Mouse (Mus musculus) retina, postnatal 7 days (tissue): ENCODE data around the gene Ntm.
A peak's percentile ranks its signal among the peaks of the same experiment; 100 is the strongest.

Experiments used
- DNase-seq: peaks from one replicate; pipeline ENCODE4 v3.0.0-alpha.2; 2012; ENCODE audit warnings: low read depth, low spot score

Gene Ntm

GRCm38 (mm10) chr9:29586381-29586770, 376.6 kb downstream of the Ntm start:
- DNase-seq = no peak

- peak; percentile 61 for DNase-seq
These were observed 377.1 kb downstream of the Ntm start for GRCm38 (mm10) chr9:29585746-29586380.

DNA sequence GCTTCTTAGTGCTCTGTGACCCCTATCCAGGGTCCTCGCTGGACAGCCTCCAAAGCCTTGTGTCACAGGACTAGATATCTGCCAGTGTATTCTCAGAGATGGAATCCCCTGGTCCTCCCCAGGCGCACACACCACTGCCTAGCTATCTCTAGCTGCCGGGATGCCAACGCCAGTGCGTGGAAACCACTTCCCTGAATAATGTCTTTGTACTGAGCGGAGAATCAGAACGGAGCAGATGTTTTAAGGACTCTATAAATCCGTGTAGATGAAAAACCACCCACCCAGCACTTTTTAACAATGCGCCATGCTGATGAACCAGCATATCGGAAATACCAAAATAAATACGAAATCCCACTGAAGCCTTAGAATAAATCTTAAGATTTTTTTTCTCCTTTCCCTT, 384.7 kb downstream of the Ntm start:
- no peak for DNase-seq

- no peak for DNase-seq
These were observed 386.8 kb downstream of the Ntm start for GRCm38 (mm10) chr9:29576051-29576533.

DNA sequence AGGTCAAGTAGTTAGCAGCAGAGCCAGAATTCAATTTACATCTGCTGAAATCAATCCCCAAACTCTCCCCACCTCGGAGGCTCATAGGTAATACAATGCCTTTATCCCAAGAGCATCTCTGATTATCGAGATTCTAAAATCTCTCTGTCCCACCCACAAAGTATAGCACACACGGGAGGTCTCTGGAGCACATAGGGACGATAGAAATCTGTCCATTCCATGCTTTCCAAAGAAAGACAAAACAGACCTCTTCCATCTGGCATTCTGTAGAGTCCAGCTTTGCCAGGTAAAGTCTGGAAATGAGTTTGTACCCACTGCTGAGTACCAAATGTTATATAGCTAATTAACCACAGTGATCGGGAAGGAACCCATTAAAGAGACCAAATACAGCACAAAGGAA, 388.4 kb downstream of the Ntm start:
- no peak for DNase-seq

- DNase-seq = no peak
These were observed 394.4 kb downstream of the Ntm start for GRCm38 (mm10) chr9:29568571-29568970.

DNA sequence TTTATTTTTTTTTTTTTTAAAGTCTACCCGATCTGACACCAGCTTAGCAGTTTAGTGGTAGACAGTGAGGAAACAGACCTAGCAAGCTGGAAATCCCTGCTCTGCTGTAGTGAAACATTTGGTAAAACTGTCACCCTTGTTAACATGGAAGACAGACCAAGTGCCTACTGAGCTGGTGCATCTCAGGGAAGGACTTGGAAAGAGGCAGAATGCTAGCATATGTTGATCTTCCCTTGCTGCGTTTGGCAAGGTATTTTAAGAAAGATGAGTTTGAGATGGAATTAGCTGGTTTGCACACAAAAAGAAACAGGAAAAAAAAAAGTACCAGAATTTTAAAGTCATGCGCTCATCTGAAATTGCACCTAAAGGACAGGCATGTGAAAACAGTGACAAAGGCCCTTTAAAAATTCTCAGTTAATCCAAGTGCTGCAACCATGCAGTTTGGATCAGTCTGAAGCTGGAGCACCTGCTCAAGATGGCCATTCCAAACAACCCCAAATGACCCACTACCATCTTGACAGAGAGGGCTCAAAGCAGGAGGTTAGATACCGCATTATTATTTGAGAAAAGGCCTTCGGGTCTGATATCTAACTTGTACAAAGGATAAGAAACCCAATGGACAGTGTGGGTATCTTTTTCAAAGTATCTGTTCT, 400.4 kb downstream of the Ntm start:
- no peak for DNase-seq

DNA sequence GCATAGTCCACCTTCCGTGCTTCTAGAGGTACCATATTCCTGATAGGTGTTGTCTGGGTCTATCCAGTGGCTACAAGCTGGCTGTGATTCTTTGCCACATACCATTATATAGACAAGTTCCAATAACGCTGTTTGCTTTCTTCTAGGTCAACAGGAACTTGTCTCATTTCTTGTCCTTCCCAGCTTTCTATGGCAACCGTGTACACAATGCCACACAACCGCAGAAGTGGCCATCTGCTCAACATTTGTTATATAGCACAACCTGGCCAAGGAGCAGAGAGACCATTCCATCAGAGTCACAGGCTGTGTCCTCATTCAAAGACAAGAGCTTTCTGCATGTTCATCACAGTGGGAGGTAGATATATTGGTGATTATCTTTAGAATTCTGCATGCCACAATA, 404.0 kb downstream of the Ntm start:
- no peak for DNase-seq

- no peak for DNase-seq
These were observed 412.4 kb downstream of the Ntm start for GRCm38 (mm10) chr9:29550582-29550981.

DNA sequence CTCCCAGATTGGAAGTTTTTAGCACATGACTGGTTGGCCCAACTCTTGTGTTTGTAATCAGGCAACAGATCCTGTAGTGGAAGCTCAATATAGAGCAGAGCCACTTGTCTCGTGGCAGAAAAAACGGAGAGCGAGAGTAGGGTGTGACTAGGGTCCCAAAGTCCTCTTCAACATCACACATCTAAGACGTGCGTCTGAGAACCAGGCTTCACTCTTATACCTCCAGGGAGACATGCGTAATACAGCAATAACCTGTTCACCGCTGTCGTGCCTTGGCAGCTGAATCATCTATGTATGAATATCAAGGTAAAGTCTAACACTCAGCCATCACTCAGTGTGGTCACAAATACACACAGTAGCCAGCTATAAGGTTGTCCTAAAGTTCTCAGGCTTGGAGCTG, 412.8 kb downstream of the Ntm start:
- DNase-seq = no peak

DNA sequence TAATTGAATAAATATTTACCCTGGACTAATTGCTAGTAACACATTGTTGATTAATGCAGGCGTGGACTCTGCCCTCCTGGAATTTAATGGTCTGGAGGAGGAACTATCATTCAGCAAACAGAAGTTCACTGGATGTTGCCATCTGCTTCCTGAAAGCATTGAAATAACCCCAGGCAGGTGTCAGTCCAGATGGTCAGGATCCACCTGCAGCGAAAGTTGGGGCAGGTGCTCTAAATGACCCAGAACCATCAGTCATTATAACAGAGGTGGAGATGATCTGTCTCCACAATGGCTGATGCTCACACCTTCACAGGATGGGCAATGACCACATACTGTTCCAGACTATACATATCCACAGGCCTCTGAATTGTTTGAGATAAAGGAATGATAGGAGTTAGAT, 426.5 kb downstream of the Ntm start:
- DNase-seq = no peak

DNA sequence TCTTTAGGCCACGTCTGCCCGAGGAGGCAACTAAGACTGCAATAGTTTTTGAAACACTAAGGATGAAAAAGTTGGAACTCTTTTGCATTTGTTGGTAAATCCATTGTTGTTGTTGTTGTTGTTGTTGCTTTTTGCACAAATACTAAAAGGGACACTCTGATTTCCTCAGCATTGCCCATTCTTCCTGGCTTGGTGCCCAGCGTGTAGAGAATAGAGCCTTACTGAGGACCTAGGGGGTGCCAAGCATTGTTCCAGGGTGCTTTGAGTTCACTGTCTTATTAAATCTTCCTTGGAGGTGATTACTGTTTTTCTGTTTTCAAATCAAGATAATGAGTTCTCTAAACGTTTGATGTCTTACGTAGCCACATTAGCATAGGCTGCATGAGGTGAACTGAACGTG, 428.2 kb downstream of the Ntm start:
- no peak for DNase-seq

DNA sequence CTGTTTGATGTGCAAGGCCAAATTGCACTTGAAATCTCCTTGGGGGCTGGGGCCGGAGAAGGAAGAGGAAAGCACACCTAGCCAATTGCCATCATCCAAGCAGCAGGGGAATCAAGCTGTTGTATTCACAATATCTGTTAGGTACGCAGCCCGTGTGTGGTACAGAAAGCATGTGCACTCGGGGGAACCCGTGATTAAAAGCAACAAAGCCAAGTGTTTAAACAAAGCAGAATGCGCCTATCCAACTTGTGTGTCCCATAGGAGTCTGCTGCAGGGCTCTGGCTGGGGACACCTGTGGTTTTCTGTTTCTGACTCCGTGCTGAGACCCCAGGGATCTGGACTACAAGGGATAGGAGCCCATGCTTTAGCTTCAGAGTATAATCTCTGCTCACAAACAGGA, 428.6 kb downstream of the Ntm start:
- DNase-seq = no peak

GRCm38 (mm10) chr9:29533556-29533955, 429.4 kb downstream of the Ntm start:
- DNase-seq = no peak

DNA sequence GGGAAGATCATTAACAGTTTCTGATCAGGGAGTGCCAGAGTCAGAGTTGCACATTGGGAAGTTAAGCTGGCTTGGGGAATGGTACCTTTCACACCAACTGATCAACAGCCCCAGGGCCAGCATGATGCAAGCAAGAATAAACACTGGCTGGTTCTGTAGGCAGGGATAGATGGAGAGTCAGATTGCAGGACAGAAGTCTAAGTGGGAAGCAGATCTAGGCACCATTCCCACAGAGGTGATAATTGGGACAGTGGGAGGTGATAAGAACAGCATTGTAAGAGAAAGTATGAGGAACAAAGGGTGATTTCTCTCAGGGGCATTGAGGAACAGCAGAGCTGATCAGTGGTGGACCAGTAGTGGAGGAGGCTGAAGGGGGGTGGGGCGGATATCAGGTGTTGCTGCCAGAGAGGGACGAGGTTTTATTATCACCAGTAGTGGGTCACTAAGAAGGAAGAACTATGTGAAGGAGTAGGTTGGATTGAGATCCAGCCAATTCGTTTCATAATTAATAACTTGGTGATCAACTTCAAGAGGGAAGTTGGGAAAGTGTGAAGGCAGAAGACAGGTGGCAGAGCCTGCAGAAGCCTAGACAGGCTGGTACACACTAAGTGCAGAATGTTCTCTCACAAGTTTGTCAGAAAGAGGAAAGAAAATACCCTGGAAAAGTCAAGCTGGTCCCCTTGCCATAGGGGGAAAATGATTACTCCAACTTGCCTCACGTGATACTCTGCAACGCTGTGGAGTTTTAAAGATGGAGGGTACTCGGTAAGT, 431.6 kb downstream of the Ntm start:
- no peak for DNase-seq

DNA sequence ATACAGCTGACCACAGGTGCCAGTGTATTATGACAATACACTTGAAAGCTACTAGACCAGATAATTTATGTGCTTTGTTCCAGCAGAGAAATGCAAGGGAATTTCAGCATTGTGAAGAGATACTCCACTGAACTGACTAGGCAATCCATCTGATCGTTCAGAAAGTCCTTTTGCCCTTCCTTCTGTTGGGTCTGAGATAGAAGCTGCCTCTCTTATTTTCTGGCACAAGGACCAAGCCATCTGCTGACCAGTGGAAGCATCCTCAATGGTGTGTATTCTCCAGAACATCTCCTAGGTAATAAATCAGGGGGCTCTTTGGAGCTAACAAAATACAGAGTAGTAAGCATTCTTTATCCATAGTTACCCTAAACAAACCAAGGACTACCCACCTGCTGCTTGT, 438.8 kb downstream of the Ntm start:
- DNase-seq = no peak

DNA sequence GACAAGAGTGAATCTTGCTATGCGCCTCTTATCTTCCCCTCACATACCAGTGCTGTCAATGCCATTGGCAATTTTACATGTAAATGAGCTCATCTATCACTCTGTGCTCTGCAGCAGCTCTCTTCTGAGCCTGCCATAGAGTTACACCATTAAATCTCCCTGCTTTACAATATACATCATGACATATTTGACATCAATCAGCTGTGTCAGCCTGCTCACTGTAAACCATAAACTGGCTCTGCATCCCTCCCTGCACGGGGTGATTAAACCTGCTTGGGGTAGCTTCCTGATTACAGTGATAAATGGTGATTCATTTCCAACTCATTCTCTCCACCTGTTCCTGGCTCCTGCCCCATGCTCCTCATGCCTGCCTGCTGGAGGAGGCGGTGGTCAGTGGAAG, 439.7 kb downstream of the Ntm start:
- no peak for DNase-seq

DNA sequence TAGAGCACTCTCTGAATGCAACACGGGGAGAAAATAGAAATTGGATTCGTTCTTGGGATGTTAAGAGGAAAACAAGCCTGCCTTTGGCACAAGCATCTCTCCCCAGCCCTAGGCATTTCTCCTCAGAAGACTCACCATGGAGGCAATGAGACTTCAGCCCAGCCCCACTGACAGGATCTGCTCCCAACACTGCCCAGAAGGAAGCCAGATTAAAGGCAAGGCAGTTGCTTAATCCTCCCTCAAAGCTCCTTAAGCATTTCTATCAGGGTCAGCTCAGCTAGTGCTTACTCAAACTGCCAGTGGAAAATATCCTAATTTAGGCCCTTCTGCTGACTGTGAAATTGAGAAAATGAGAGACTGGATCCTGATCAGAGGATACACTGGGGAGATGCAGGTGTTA, 443.8 kb downstream of the Ntm start:
- DNase-seq = peak; percentile 61

- DNase-seq = no peak
These were observed 446.3 kb downstream of the Ntm start for GRCm38 (mm10) chr9:29516688-29517087.

GRCm38 (mm10) chr9:29514588-29515356, 448.2 kb downstream of the Ntm start:
- peak; percentile 25 for DNase-seq

GRCm38 (mm10) chr9:29496002-29496401, 466.9 kb downstream of the Ntm start:
- DNase-seq = no peak

GRCm38 (mm10) chr9:29482272-29482671, 480.7 kb downstream of the Ntm start:
- no peak for DNase-seq
